ENCODE assay signal across 7 mouse cellular contexts in the genomic region with DNA sequence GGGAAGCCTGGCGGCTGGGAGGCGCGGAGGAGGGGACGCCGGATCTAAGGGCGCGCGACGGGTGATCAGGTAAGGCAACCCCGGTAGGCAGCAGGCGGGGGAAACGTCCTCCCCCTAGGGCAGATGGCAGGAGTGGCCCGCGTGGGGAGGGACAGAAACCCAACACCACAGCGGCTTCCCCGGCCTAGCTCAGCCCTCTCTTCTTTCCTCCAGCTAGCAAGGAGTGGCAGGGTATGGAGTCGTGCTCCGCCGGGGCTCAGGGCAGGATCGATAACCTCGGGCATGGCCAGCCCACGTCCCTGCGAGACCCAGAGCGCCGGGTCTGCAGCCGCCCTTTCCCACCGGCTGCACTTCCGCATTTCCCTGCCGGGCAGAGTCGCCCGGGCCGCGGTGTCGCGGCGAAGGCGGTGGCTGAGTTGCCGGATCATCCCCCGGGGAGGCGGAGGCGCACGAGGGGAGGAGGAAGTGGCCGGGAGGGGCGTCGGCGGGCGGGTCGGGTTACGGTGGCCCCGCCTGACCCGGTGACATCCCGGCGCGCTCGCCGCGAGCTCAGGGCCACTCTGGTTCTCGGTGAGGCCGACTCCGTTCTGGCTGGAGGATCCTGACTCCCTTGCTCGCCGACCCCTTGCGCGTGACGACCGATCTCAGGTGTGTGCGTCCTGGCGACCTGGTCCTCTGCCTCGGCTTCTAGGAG. TPM values are rescaled to one million over a fixed set of nuclear protein-coding genes. Genes with fewer than 3 reads are reported as not detected.
DNase-seq lines count a peak whose midpoint lies in the region; ATAC-seq and TF ChIP-seq lines count a peak whose summit lies in the region.

No protein-coding gene starts in this region.

- TF ChIP-seq CTCF in small intestine, adult 2 months (IDR thresholded peaks at IDR 0.05; ENCODE audit: extremely low read depth, insufficient read length, insufficient replicate concordance, low read depth, low read length) = no peak

- peak; percentile 86 for ATAC-seq in embryonic facial prominence, embryonic 11.5 days (replicated peaks; ENCODE audit: insufficient number of reproducible peaks, low FRiP score, low TSS enrichment, low read depth)
- ATAC-seq in midbrain, embryonic 12.5 days (ENCODE audit: low FRiP score, low read depth) = peak; percentile 80

- peak; percentile 92 for TF ChIP-seq POLR2A in small intestine, adult 2 months (IDR thresholded peaks at IDR 0.05; ENCODE audit: low read depth, low read length)

- peak overlapping the region; percentile 59 for H3K27ac ChIP-seq in embryonic facial prominence, embryonic 11.5 days (replicated peaks; ENCODE audit: low read depth, low read length)
- peak overlapping the region; percentile 93 for H3K27ac ChIP-seq in limb, embryonic 10.5 days
- 0 out of 2 replicates have a peak overlapping the region, but pooled peaks have one; percentile 1 for H3K27ac ChIP-seq in midbrain, embryonic 12.5 days (replicated peaks)
- peak overlapping the region; percentile 97 for H3K27ac ChIP-seq in small intestine, adult 2 months (ENCODE audit: insufficient read depth, low read depth, low read length)

- H3K9ac ChIP-seq in embryonic facial prominence, embryonic 11.5 days (replicated peaks; ENCODE audit: low read length) = peak overlapping the region; percentile 76
- H3K9ac ChIP-seq in midbrain, embryonic 12.5 days (replicated peaks) = peak overlapping the region; percentile 72

- H3K4me1 ChIP-seq in embryonic facial prominence, embryonic 11.5 days (ENCODE audit: control insufficient read depth, insufficient read depth, low read length) = no peaks in the 10 kb centered on the region
- peaks cover 18% of the 10 kb centered on the region for H3K4me1 ChIP-seq in limb, embryonic 10.5 days
- peaks cover 12% of the 10 kb centered on the region for H3K4me1 ChIP-seq in midbrain, embryonic 12.5 days
- peaks cover 5% of the 10 kb centered on the region; the same call in 1 of the 2 replicates for H3K4me1 ChIP-seq in small intestine, adult 2 months (ENCODE audit: control insufficient read depth, insufficient read depth, insufficient read length, low read length)

- H3K9me3 ChIP-seq in embryonic facial prominence, embryonic 11.5 days (replicated peaks; ENCODE audit: control insufficient read depth, low read length) = no peaks in the 10 kb centered on the region
- H3K9me3 ChIP-seq in limb, embryonic 10.5 days (replicated peaks) = no peaks in the 10 kb centered on the region
- H3K9me3 ChIP-seq in midbrain, embryonic 12.5 days = no peaks in the 10 kb centered on the region

- H3K4me3 ChIP-seq in embryonic facial prominence, embryonic 11.5 days (ENCODE audit: low read depth, low read length) = peak overlapping the region; percentile 74
- H3K4me3 ChIP-seq in limb, embryonic 10.5 days = peak overlapping the region; percentile 80
- H3K4me3 ChIP-seq in midbrain, embryonic 12.5 days = peak overlapping the region; percentile 67
- H3K4me3 ChIP-seq in small intestine, adult 2 months (ENCODE audit: low read depth, low read length) = peak overlapping the region; percentile 84

- no peaks in the 10 kb centered on the region for H3K27me3 ChIP-seq in embryonic facial prominence, embryonic 11.5 days (ENCODE audit: control insufficient read depth, insufficient read depth, low read length)
- no peaks in the 10 kb centered on the region for H3K27me3 ChIP-seq in limb, embryonic 10.5 days (ENCODE audit: low read depth, poor library complexity, severe bottlenecking)
- H3K27me3 ChIP-seq in midbrain, embryonic 12.5 days = peaks cover 32% of the 10 kb centered on the region
- H3K27me3 ChIP-seq in small intestine, adult 2 months (ENCODE audit: control insufficient read depth, insufficient read depth, low read length) = no peaks in the 10 kb centered on the region

- peak; percentile 97 for DNase-seq in adrenal gland, postnatal 14 days
- peak; percentile 65 for DNase-seq in embryonic facial prominence, embryonic 11.5 days (ENCODE audit: low spot score)
- peak; percentile 92 to 95 for DNase-seq in heart, adult 18-20 months
- peak; percentile 90 for DNase-seq in kidney, adult 18-20 months
- peak; percentile 88 for DNase-seq in limb, embryonic 10.5 days (ENCODE audit: low spot score)

- H3K4me2 ChIP-seq in embryonic facial prominence, embryonic 11.5 days (ENCODE audit: low read depth, low read length) = peak overlapping the region; percentile 93
- peak overlapping the region; percentile 81 for H3K4me2 ChIP-seq in midbrain, embryonic 12.5 days (replicated peaks)

- under 1% methylated on average over 62 of the region's 69 CpGs for WGBS in embryonic facial prominence, embryonic 11.5 days
- WGBS in limb, embryonic 10.5 days = under 1% methylated on average over 68 of the region's 69 CpGs
- WGBS in midbrain, embryonic 12.5 days = under 1% methylated on average over 57 of the region's 69 CpGs
- WGBS in small intestine, adult 2 months = under 1% methylated on average over 69 of the region's 69 CpGs

- no peaks in the 10 kb centered on the region for H3K36me3 ChIP-seq in embryonic facial prominence, embryonic 11.5 days (replicated peaks; ENCODE audit: control insufficient read depth, insufficient read depth, low read depth, low read length)
- no peaks in the 10 kb centered on the region for H3K36me3 ChIP-seq in limb, embryonic 10.5 days
- H3K36me3 ChIP-seq in midbrain, embryonic 12.5 days = no peaks in the 10 kb centered on the region
- peaks cover 2% of the 10 kb centered on the region; the same call in 1 of the 2 replicates for H3K36me3 ChIP-seq in small intestine, adult 2 months (ENCODE audit: control insufficient read depth, insufficient read depth, low read length)

RNA-seq across cellular contexts. Expression of a gene that starts 0.6 kb away (rescaled TPM):
- 220 and 223 TPM in 2 replicates for total RNA-seq in adrenal gland, postnatal 14 days (2021)
- 17.5 and 19.8 TPM in 2 replicates for polyA plus RNA-seq in embryonic facial prominence, embryonic 11.5 days (2014; fragmentation: Nextera tagmentation; extraction: Ambion mirVana)
- total RNA-seq in heart, adult 18-20 months (2021) = 10 to 100 TPM; 15.5 to 32.6 TPM
- 22.5 and 23.7 TPM in 2 replicates for polyA plus RNA-seq in limb, embryonic 10.5 days (2016; fragmentation: Nextera tagmentation; extraction: Ambion mirVana)
- polyA plus RNA-seq in midbrain, embryonic 12.5 days (2016; fragmentation: Nextera tagmentation; extraction: Ambion mirVana) = 11.4 TPM in 2 replicates
- 13.9 and 31.9 TPM in 2 replicates for polyA plus RNA-seq in small intestine, adult 2 months (2012; rRNA removed)

Comparison
In these comparisons a context has a peak if more than half of its experiments do, and no peak if none do; other contexts are left out.
1. Peak in every context shown above with its lines: DNase-seq, ATAC-seq, H3K4me3 ChIP-seq and H3K27ac ChIP-seq.
2. H3K27ac ChIP-seq: peak in every context shown above with its lines; median percentile 97 in small intestine, adult 2 months; 93 in limb, embryonic 10.5 days; 59 in embryonic facial prominence, embryonic 11.5 days; 1 in midbrain, embryonic 12.5 days.